Mouse (Mus musculus): ENCODE measurements around the gene Wwtr1. TPM values are rescaled to one million over a fixed set of nuclear protein-coding genes. Genes with fewer than 3 reads are reported as not detected.

Wwtr1 gene
- total RNA-seq, 2 experiments from 2014 or later, result 81.0 to 83.0 TPM

GRCm38 (mm10) chr3:57523093-57523492, 52.6 kb downstream of the Wwtr1 start:
- DNase-seq, result no peak
- intact Hi-C loops (cut with DNase I), result no loop called here

GRCm38 (mm10) chr3:57521876-57522275, 53.8 kb downstream of the Wwtr1 start:
- intact Hi-C loops (cut with DNase I), result no loop called here
- DNase-seq, result no peak

GRCm38 (mm10) chr3:57519995-57520394, 55.7 kb downstream of the Wwtr1 start:
- intact Hi-C loops (cut with DNase I), result no loop called here
- no peak for DNase-seq

GRCm38 (mm10) chr3:57516146-57516545, 59.6 kb downstream of the Wwtr1 start:
- peak; percentile 36 to 40 for DNase-seq
- intact Hi-C loops (cut with DNase I), result no loop called here

GRCm38 (mm10) chr3:57515044-57515443, 60.7 kb downstream of the Wwtr1 start:
- intact Hi-C loops (cut with DNase I), result no loop called here

GRCm38 (mm10) chr3:57511816-57512586, 63.7 kb downstream of the Wwtr1 start:
- intact Hi-C loops (cut with DNase I), result loop anchor here (2.0 to 5.0 kb wide), 2 partner anchors 40 to 63 kb away; partner anchors contain the start of gene Wwtr1
- peak; percentile 36 to 56 for DNase-seq

More at GRCm38 (mm10) chr3:57515044-57515443, 60.7 kb downstream of the Wwtr1 start:
- no peak for DNase-seq

GRCm38 (mm10) chr3:57509945-57510675, 65.6 kb downstream of the Wwtr1 start:
- intact Hi-C loops (cut with DNase I), result loop anchor here (2.0 to 5.0 kb wide), 2 partner anchors 38 to 65 kb away; partner anchors contain the start of gene Wwtr1
- DNase-seq, result peak; percentile 39 to 45

- intact Hi-C loops (cut with DNase I), result no loop called here
Observed at GRCm38 (mm10) chr3:57505991-57506390, 69.7 kb downstream of the Wwtr1 start.

GRCm38 (mm10) chr3:57504756-57505155, 71.0 kb downstream of the Wwtr1 start:
- intact Hi-C loops (cut with DNase I), result no loop called here
- DNase-seq, result peak; percentile 58 to 59

More at GRCm38 (mm10) chr3:57505991-57506390, 69.7 kb downstream of the Wwtr1 start:
- peak; percentile 47 to 53 for DNase-seq

- DNase-seq, result no peak
- intact Hi-C loops (cut with DNase I), result no loop called here
Observed at GRCm38 (mm10) chr3:57501596-57502220, 74.0 kb downstream of the Wwtr1 start.

- intact Hi-C loops (cut with DNase I), result no loop called here
- no peak for DNase-seq
Observed at GRCm38 (mm10) chr3:57500846-57501245, 74.9 kb downstream of the Wwtr1 start.

GRCm38 (mm10) chr3:57497791-57498190, 77.9 kb downstream of the Wwtr1 start:
- no peak for DNase-seq
- intact Hi-C loops (cut with DNase I), result no loop called here

GRCm38 (mm10) chr3:57496428-57496827, 79.3 kb downstream of the Wwtr1 start:
- no peak for DNase-seq
- intact Hi-C loops (cut with DNase I), result no loop called here

- intact Hi-C loops (cut with DNase I), result no loop called here
- peak; percentile 53 to 61 for DNase-seq
Observed at GRCm38 (mm10) chr3:57487455-57488153, 88.1 kb downstream of the Wwtr1 start.

GRCm38 (mm10) chr3:57486068-57486467, 89.6 kb downstream of the Wwtr1 start:
- intact Hi-C loops (cut with DNase I), result no loop called here
- DNase-seq, result no peak

GRCm38 (mm10) chr3:57481981-57482380, 93.7 kb downstream of the Wwtr1 start:
- intact Hi-C loops (cut with DNase I), result no loop called here
- peak; percentile 30 to 38 for DNase-seq

- no peak for DNase-seq
Observed at GRCm38 (mm10) chr3:57480640-57481039, 95.1 kb downstream of the Wwtr1 start.

GRCm38 (mm10) chr3:57474421-57474820, 101.3 kb downstream of the Wwtr1 start:
- intact Hi-C loops (cut with DNase I), result loop anchor here (5.0 to 10.0 kb wide), 2 partner anchors 38 to 340 kb away; no protein-coding TSS in a partner anchor
- no peak for DNase-seq

More at GRCm38 (mm10) chr3:57480640-57481039, 95.1 kb downstream of the Wwtr1 start:
- intact Hi-C loops (cut with DNase I), result no loop called here

GRCm38 (mm10) chr3:57472407-57472806, 103.3 kb downstream of the Wwtr1 start:
- intact Hi-C loops (cut with DNase I), result loop anchor here (5.0 to 10.0 kb wide), 2 partner anchors 40 to 342 kb away; no protein-coding TSS in a partner anchor
- DNase-seq, result no peak

- peak; percentile 59 to 60 for DNase-seq
- intact Hi-C loops (cut with DNase I), result loop anchor here (1.0 to 10.0 kb wide), 5 partner anchors 41 to 344 kb away; no protein-coding TSS in a partner anchor
Observed at GRCm38 (mm10) chr3:57470981-57471601, 104.6 kb downstream of the Wwtr1 start.

All from heart, postnatal 10 days (tissue).